Mouse (Mus musculus) myocyte (in vitro differentiated cells): Measurements from ENCODE around the gene Cerk.

Experiments used
- CEBPB ChIP-seq: IDR thresholded peaks from 2 replicates; pipeline ENCODE4 v1.6.1; 2011; ENCODE audit warnings: mild to moderate bottlenecking, moderate library complexity; ENCODE audit not compliant: poor library complexity, insufficient read depth, severe bottlenecking
- E2F4 ChIP-seq: IDR thresholded peaks from one replicate; pipeline ENCODE4 v1.6.1; 2011; ENCODE audit warnings: mild to moderate bottlenecking, control low read depth, moderate library complexity; ENCODE audit not compliant: insufficient read depth
- MAX ChIP-seq: IDR thresholded peaks from one replicate; pipeline ENCODE4 v1.6.1; 2011; ENCODE audit warnings: low read depth, mild to moderate bottlenecking, control low read depth
- MYOD1 ChIP-seq, 3 experiments: IDR thresholded peaks; one replicate each; pipeline ENCODE4 v1.6.1; 2011; ENCODE audit warnings: control low read depth in 2 of 3, low read depth in 2 of 3, mild to moderate bottlenecking in 2 of 3, moderate library complexity in 1 of 3; ENCODE audit not compliant: insufficient read length in 2 of 3, control insufficient read depth in 1 of 3
- MYOG ChIP-seq, 3 experiments: IDR thresholded peaks; one replicate each; pipeline ENCODE4 v1.6.1; 2011; ENCODE audit warnings: control low read depth in 2 of 3, low read depth in 2 of 3, mild to moderate bottlenecking in 2 of 3; ENCODE audit not compliant: insufficient read length in 2 of 3, control insufficient read depth in 1 of 3, insufficient read depth in 1 of 3
- POLR2A ChIP-seq: IDR thresholded peaks from one replicate; pipeline ENCODE4 v1.6.1; 2011; ENCODE audit warnings: low read depth, mild to moderate bottlenecking, control low read depth, moderate library complexity; ENCODE audit not compliant: insufficient read length
- POLR2AphosphoS2 ChIP-seq: IDR thresholded peaks from one replicate; pipeline ENCODE4 v1.6.1; 2011; ENCODE audit warnings: low read depth, control low read depth; ENCODE audit not compliant: insufficient read length
- REST ChIP-seq: IDR thresholded peaks from one replicate; pipeline ENCODE4 v1.6.1; 2011; ENCODE audit warnings: mild to moderate bottlenecking, control low read depth, moderate library complexity; ENCODE audit not compliant: insufficient read depth, insufficient read length
- SRF ChIP-seq: IDR thresholded peaks from one replicate; pipeline ENCODE4 v1.6.1; 2011; ENCODE audit warnings: low read depth; ENCODE audit not compliant: control insufficient read depth, insufficient read length
- TCF12 ChIP-seq: IDR thresholded peaks from one replicate; pipeline ENCODE4 v1.6.1; 2011; ENCODE audit warnings: mild to moderate bottlenecking, control low read depth; ENCODE audit not compliant: poor library complexity, insufficient read depth, severe bottlenecking
- TCF3 ChIP-seq: IDR thresholded peaks from one replicate; pipeline ENCODE4 v1.6.1; 2011; ENCODE audit warnings: low read depth, control low read depth; ENCODE audit not compliant: insufficient read length
- USF1 ChIP-seq: IDR thresholded peaks from one replicate; pipeline ENCODE4 v1.6.1; 2011; ENCODE audit warnings: low read depth, mild to moderate bottlenecking, control low read depth, moderate library complexity

- no peak for TF ChIP-seq POLR2A
- no peak for TF ChIP-seq USF1
- peak; percentile 30 for TF ChIP-seq POLR2AphosphoS2
- TF ChIP-seq MYOD1 (IDR thresholded peaks at IDR 0.05; ENCODE audit: control insufficient read depth in 1 of 3, insufficient read length in 2 of 3, low read depth in 2 of 3): peak in 1 of 3 experiments; percentile 2
- no peak for TF ChIP-seq MAX
- TF ChIP-seq TCF12: no peak
- TF ChIP-seq E2F4: no peak
- no peak for TF ChIP-seq CEBPB
- no peak for TF ChIP-seq MYOG (IDR thresholded peaks at IDR 0.05; ENCODE audit: control insufficient read depth in 1 of 3, insufficient read depth in 1 of 3, insufficient read length in 2 of 3, low read depth in 2 of 3)
- no peak for TF ChIP-seq SRF
- no peak for TF ChIP-seq REST
- TF ChIP-seq TCF3: no peak
Observed at GRCm38 (mm10) chr15:86134941-86135783, 50.8 kb downstream of the Cerk start.
